Mouse (Mus musculus) forebrain, embryonic 10.5 days (tissue): Measurements from ENCODE around the gene Srrt. TPM values are rescaled to one million over a fixed set of nuclear protein-coding genes. Genes with fewer than 3 reads are reported as not detected.
A peak's percentile ranks its signal among the peaks of the same experiment; 100 is the strongest.

ENCODE experiments used
- DNase-seq: peaks from one replicate; pipeline ENCODE4 v3.0.0-alpha.2; 2017; ENCODE audit warnings: low spot score; ENCODE audit errors: extremely low spot score
- H3K27ac ChIP-seq: fragments of 300-500 bp; sonication (generic); 2 replicates; pipeline ENCODE4 v1.5.1; 2016; ENCODE audit warnings: mild to moderate bottlenecking
- H3K27me3 ChIP-seq: fragments of 300-500 bp; sonication (generic); 2 replicates; pipeline ENCODE4 v1.6.1; 2016; ENCODE audit warnings: mild to moderate bottlenecking; ENCODE audit not compliant: poor library complexity, severe bottlenecking
- H3K36me3 ChIP-seq: fragments of 300-500 bp; sonication (generic); replicated peaks from 2 replicates; pipeline ENCODE4 v1.6.1; 2016; ENCODE audit warnings: mild to moderate bottlenecking, moderate library complexity
- H3K4me1 ChIP-seq: fragments of 300-500 bp; sonication (generic); 2 replicates; pipeline ENCODE4 v1.6.1; 2016
- H3K4me3 ChIP-seq: fragments of 300-500 bp; sonication (generic); 2 replicates; pipeline ENCODE4 v1.5.1; 2016; ENCODE audit warnings: mild to moderate bottlenecking, moderate library complexity
- H3K9me3 ChIP-seq: fragments of 300-500 bp; sonication (generic); 2 replicates; pipeline ENCODE4 v1.6.1; 2016; ENCODE audit warnings: mild to moderate bottlenecking, moderate library complexity
- WGBS: fragments of 180-500 bp; shearing (Covaris S2); methylation state at CpG from one replicate; pipeline ENCODE4 v1.1.7; 2016; 5-methylcytosine and 5-hydroxymethylcytosine counted together
- polyA plus RNA-seq: library from polyadenylated mRNA; unstranded; fragments of >200 nt; fragmentation: Nextera tagmentation; extraction: Ambion mirVana; gene quantifications from 2 replicates; pipeline ENCODE4 v1.2.1, GENCODE M21; 2016

Srrt gene
- polyA plus RNA-seq, 1 experiment from 2014 or later = 205 TPM

DNA sequence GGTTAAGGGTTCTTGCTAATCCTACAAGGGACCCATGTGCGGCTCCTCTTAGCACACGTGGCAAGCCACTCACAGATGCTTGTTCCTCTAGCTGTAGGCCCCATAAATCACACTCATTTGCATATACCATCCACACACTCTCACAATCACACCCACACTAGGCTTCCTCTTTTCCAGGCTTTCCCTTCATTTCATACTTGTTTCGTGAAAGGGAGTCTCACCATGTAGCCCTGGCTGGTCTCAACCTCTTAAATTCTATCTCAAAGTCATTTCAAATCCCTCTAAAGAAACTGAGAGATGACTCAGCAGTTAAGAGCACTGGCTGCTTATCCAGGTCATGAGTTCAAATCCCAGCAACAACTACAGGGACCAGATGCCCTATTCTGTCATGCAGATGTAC is 1.7 kb downstream of the Srrt start:
- H3K4me3 ChIP-seq = peak overlapping the region; percentile 95
- no peak for DNase-seq
- H3K9me3 ChIP-seq = peaks cover 7% of the 10 kb centered on the region; the same call in 1 of the 2 replicates
- H3K27me3 ChIP-seq = no peaks in the 10 kb centered on the region
- 84% methylated on average over 3 of the region's 3 CpGs for WGBS
- peaks cover 54% of the 10 kb centered on the region for H3K4me1 ChIP-seq
- H3K36me3 ChIP-seq = peaks cover 79% of the 10 kb centered on the region
- no peak overlapping the region for H3K27ac ChIP-seq

DNA sequence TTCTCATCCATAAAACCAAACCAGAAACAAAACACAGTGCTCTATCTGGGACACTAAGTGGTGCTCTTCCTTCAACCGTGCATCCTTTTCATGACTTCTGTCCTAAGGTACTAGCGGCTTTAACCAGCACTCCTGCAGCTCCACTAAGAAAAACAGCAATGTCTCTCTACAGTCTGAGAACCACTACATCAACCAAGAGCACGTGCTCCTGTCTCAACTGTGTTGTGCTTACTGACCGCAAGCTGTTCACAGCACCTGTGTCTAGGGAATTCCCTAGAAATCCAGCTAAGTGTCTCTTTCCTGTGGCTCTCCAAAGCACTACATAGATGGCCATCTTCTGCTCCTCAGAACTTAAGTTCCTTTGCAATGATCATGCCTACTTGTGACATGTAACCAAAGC is 2.7 kb downstream of the Srrt start:
- Histone ChIP-seq H3K4me1 (peaks cover 54% of the 10 kb centered on the region), H3K9me3 (peaks cover 7% of the 10 kb centered on the region; the same call in 1 of the 2 replicates), H3K36me3 (peaks cover 79% of the 10 kb centered on the region), H3K27ac (no peak overlapping the region), H3K4me3 (peak overlapping the region; percentile 95), H3K27me3 (no peaks in the 10 kb centered on the region)
- DNase-seq = no peak
- 83% methylated on average over 4 of the region's 4 CpGs for WGBS

DNA sequence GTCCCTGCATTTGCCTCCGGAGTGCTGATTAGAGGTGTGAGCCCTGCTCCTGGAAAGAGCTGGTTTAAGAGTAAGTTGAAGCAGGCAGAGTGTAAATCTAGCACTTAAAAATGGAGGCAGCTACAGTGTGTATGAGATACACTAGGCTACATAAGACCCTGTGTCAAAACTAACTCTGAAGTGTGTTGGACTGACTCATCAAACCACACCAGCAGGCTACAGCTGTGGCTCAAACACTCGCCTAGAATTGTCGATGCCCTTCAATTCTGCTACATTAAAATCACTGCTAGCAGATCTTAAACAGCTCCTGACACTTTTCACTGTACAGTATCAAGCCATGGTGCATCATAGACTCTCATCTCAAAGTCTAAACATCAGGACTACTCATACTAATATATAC is 3.3 kb downstream of the Srrt start:
- Histone ChIP-seq H3K27me3 (no peaks in the 10 kb centered on the region), H3K4me3 (peak overlapping the region; percentile 95; the same call in 1 of the 2 replicates), H3K9me3 (peaks cover 6% of the 10 kb centered on the region; the same call in 1 of the 2 replicates), H3K36me3 (peaks cover 79% of the 10 kb centered on the region), H3K4me1 (peaks cover 54% of the 10 kb centered on the region), H3K27ac (no peak overlapping the region)
- no peak for DNase-seq
- WGBS = 88% methylated on average over 3 of the region's 3 CpGs

DNA sequence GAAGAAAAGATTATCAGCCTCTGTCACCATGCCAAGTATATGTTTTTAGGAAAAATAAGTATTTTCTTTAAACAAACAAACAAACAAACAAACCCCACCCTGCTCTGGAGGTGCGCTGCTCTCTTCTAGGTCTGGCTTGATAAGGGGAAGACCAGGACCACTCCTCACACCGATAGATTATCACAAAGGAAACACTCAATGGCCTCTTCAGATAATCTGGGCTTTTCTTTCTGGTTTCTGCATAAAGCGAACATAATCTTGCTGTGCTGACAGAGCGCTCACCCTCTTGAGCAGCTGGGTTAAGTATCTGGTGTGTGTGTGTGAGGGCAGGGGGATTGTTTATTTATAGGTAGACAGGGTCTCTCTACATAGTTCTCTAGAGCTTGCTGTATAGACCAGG is 3.9 kb downstream of the Srrt start:
- Histone ChIP-seq H3K4me3 (peak overlapping the region; percentile 95; the same call in 1 of the 2 replicates), H3K36me3 (peaks cover 79% of the 10 kb centered on the region), H3K9me3 (peaks cover under 1% of the 10 kb centered on the region; the same call in 1 of the 2 replicates), H3K4me1 (peaks cover 54% of the 10 kb centered on the region), H3K27ac (no peak overlapping the region), H3K27me3 (no peaks in the 10 kb centered on the region)
- whole genome bisulfite sequencing = 90% methylated on average over 4 of the region's 4 CpGs
- DNase-seq = no peak

DNA sequence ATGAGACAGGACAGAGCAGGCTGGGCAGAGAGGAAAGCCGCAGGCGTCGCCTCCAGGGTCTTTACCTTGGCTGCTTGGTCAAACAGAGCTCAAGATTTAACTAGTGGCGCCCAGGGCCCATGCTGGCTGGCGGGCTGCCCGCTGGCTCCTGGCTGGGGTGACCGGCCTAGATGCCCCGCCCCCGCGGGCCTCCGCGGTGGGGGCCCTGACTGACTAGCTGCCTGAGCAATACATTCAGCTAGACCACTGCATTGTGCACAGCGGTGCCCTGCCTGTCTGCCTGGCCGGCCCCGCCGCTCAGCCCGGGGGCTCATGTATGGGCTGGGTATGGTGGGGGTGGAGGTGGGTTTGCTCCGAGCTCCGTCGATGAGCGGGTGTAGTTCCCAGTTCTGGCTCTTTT is 6.2 kb downstream of the Srrt start:
- no peak overlapping the region for H3K27ac ChIP-seq
- no peaks in the 10 kb centered on the region for H3K27me3 ChIP-seq
- H3K4me3 ChIP-seq = no peak overlapping the region; the same call in 1 of the 2 replicates
- H3K9me3 ChIP-seq = no peaks in the 10 kb centered on the region
- H3K36me3 ChIP-seq = peaks cover 98% of the 10 kb centered on the region
- 84% methylated on average over 21 of the region's 21 CpGs for WGBS
- DNase-seq = no peak
- H3K4me1 ChIP-seq = peaks cover 42% of the 10 kb centered on the region

DNA sequence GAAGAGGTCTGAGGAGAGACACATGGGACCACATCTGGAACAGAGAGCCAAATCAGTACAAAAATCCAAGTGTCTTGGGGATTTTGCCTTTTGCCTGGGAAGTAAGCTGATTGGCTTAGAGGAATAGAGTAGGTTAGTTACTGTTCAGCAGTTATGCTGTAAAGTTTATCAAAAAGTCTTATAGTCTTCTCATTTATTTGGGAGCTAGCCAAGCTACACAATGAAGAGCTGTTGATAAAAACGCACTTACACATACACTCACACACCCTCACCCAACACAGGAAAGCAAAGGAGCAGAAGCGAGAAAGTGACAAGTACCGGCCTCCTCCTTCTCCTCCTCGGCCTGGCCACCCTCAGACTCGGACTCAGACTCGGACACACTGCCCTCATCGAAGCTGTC is 8.2 kb downstream of the Srrt start:
- Histone ChIP-seq H3K4me1 (peaks cover 38% of the 10 kb centered on the region), H3K9me3 (no peaks in the 10 kb centered on the region), H3K27ac (no peak overlapping the region), H3K27me3 (no peaks in the 10 kb centered on the region), H3K36me3 (peaks cover 96% of the 10 kb centered on the region), H3K4me3 (no peak overlapping the region)
- DNase-seq = no peak
- 91% methylated on average over 7 of the region's 7 CpGs for WGBS

DNA sequence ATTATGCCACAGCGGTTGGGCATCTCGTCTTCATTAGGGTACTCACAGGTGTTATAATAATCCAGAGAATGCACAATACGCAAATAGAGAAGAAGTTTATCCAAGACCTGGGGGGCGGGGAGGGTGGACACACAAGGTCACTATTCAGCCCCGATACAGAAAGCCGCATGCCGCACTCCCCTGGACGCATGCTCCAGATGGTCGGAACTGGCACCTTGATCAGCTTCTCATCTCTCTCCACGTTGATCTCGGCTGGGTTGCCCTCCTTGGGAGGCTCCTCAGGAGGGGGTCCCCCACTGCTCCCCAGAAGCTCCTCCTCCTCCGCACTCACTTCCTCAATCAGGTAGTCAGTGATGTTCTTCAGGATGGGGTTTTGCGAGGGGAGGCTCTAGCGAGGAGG is 10.3 kb downstream of the Srrt start:
- Histone ChIP-seq H3K27me3 (peaks cover 11% of the 10 kb centered on the region), H3K4me3 (no peak overlapping the region), H3K4me1 (peaks cover 40% of the 10 kb centered on the region), H3K9me3 (no peaks in the 10 kb centered on the region), H3K36me3 (peaks cover 75% of the 10 kb centered on the region), H3K27ac (no peak overlapping the region)
- no peak for DNase-seq
- 94% methylated on average over 14 of the region's 14 CpGs for WGBS

DNA sequence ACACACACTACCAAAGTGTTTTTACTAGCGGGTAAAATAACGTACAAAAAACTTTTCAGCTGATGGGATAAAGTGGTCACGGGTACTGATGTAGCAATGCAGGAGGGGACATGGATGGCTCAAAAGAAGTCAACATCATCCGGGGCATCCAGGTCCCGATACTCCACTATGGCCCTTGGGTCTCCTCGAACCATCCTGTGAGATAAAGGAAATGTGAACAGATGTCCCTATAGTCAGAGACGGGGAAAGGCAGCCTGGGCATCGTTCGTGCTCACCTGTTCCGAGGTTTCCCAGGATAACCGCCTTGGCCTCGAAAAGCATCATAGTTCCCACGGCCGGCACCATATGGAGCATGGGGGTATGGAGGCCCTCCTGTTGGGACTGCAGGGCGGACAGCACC is 11.8 kb downstream of the Srrt start:
- 94% methylated on average over 15 of the region's 15 CpGs for WGBS
- peak overlapping the region; percentile 14; the same call in 1 of the 2 replicates for H3K4me3 ChIP-seq
- peaks cover 34% of the 10 kb centered on the region for H3K4me1 ChIP-seq
- H3K36me3 ChIP-seq = peaks cover 60% of the 10 kb centered on the region
- H3K27me3 ChIP-seq = peaks cover 25% of the 10 kb centered on the region
- H3K27ac ChIP-seq = no peak overlapping the region
- no peak for DNase-seq
- no peaks in the 10 kb centered on the region for H3K9me3 ChIP-seq

DNA sequence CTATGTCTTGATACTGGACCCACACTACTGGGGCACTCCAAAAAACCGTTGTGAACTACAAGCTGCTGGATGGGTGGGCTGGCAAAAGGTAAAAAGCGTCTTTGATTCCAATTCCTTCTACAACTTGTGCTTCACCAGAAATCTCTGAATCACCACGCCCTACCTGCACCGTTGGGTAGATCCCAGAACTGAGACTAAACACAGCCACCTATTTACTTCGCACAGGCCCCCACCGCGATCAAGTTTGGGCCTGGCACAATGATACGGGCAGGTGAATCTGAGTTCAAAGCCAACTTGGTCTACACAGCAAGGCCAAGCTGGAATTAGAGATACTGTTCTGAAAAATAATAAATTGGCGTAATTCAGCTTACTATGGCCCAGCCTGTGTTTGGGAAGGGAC is 12.2 kb downstream of the Srrt start:
- Histone ChIP-seq H3K36me3 (peaks cover 56% of the 10 kb centered on the region), H3K4me1 (peaks cover 38% of the 10 kb centered on the region), H3K27ac (peak overlapping the region; percentile 94), H3K9me3 (no peaks in the 10 kb centered on the region), H3K27me3 (peaks cover 29% of the 10 kb centered on the region), H3K4me3 (peak overlapping the region; percentile 74)
- no peak for DNase-seq
- 83% methylated on average over 9 of the region's 9 CpGs for WGBS

DNA sequence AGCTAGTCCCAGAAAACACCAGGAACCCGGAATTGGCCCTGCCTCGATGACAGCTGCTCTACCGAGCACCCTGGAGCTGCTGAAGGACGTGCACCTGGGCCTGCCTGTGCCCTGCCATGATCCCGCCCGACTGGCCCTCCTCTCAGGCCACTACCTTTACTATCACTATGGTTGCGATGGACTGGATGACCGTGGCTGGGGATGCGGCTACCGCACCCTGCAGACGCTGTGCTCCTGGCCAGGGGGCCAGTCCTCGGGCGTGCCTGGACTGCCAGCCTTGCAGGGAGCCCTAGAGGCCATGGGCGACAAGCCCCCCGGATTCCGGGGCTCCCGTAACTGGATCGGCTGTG is 12.8 kb downstream of the Srrt start:
- no peak for DNase-seq
- WGBS = 6% methylated on average over 18 of the region's 18 CpGs
- H3K27me3 ChIP-seq = peaks cover 35% of the 10 kb centered on the region
- H3K4me3 ChIP-seq = peak overlapping the region; percentile 74
- no peaks in the 10 kb centered on the region for H3K9me3 ChIP-seq
- H3K36me3 ChIP-seq = peaks cover 50% of the 10 kb centered on the region
- peak overlapping the region; percentile 94 for H3K27ac ChIP-seq
- H3K4me1 ChIP-seq = peaks cover 38% of the 10 kb centered on the region

DNA sequence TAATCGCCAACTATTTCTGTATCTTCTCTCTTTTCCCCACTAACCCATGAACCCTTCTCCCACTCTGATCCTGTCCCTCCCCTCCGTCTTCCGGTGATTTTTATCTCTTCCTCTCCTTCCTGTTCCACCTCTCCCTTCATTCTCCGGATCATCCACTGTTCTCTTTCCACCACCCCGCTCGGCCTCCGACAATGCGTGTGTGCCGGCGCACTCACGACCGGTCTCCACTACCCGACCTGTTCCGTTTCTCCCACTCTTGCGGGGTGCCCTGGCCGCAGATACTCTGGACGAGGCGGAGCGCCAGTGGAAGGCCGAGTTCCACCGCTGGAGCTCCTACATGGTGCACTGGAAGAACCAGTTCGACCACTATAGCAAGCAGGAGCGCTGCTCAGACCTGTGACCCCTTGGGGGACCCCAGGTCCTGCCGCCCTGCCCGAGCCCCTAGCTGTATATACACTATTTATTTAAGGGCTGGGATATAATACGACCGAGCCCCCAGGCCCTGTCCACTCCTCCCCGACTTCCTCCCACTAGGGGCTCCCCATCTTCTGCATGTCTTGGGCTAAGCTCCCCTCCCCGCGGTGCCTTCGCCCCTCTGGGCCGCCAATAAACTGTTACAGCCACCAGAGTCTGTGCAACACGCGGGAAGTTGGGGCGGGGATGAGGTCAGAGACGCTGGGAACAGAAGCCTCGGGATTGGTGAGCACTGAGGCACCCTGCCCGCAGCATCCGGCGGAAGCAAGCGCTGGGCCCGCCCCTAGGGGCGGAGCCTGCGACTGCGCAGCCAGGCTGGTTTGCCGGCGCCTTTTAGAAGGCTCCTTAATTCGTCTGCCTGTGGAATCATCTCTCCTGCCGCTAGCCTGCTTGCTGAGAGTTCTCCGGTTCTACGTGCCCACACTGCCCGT is 13.4 kb downstream of the Srrt start, which contains the start of gene Ufsp1:
Gene Ufsp1 (plus strand): TSS at position 791 of the 905 bp plus-strand sequence.
- under 1% methylated on average over 52 of the region's 52 CpGs for WGBS
- Histone ChIP-seq H3K9me3 (no peaks in the 10 kb centered on the region), H3K36me3 (peaks cover 44% of the 10 kb centered on the region), H3K27me3 (peaks cover 41% of the 10 kb centered on the region), H3K4me1 (peaks cover 43% of the 10 kb centered on the region), H3K27ac (peak within 1 kb of the TSS; percentile 94), H3K4me3 (peak within 1 kb of the TSS; percentile 74)
- DNase-seq = peak; percentile 95

DNA sequence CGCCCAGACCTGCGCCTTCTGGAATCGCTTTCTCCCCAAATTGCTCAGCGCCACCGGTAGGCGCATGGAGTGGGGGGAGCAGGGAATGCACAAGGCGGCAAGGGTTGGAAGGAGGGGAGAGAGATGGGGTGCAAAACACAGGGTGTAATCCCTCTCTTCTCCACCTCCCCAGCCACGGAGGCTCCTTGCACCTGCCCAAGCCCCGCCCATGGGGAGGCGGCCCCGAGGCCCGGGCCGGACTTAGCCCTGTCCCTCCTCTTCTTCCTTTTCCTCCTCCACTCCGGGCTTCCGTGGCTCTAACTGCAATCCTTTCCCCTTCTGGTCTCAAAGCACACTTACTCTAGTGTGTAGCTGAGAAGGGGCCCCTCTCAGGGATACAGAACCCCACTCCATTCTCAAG is 14.2 kb downstream of the Srrt start:
- Histone ChIP-seq H3K9me3 (no peaks in the 10 kb centered on the region), H3K4me3 (peak overlapping the region; percentile 74), H3K36me3 (peaks cover 36% of the 10 kb centered on the region), H3K27me3 (peaks cover 49% of the 10 kb centered on the region), H3K4me1 (peaks cover 51% of the 10 kb centered on the region), H3K27ac (peak overlapping the region; percentile 94)
- peak; percentile 70 for DNase-seq
- under 1% methylated on average over 15 of the region's 15 CpGs for WGBS

DNA sequence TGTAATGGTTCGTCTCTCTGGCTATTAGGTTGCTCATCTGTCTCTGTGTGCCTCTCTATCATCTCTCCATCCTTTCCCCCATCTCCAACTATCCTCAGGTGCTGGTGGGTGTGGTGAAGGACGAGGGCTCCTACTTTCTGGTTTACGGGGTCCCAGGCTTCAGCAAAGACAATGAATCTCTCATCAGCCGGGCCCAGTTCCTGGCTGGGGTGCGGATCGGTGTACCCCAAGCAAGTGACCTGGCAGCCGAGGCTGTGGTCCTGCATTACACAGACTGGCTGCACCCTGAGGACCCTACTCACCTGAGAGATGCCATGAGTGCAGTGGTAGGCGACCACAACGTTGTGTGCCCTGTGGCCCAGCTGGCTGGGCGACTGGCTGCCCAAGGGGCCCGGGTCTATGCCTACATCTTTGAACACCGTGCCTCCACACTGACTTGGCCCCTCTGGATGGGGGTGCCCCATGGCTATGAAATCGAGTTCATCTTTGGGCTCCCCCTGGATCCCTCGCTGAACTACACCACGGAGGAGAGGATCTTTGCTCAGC is 16.0 kb downstream of the Srrt start:
- WGBS = 80% methylated on average over 15 of the region's 15 CpGs
- peaks cover 18% of the 10 kb centered on the region for H3K36me3 ChIP-seq
- H3K9me3 ChIP-seq = no peaks in the 10 kb centered on the region
- H3K4me1 ChIP-seq = peaks cover 67% of the 10 kb centered on the region
- H3K27ac ChIP-seq = no peak overlapping the region
- peaks cover 63% of the 10 kb centered on the region for H3K27me3 ChIP-seq
- peak overlapping the region; percentile 74; the same call in 1 of the 2 replicates for H3K4me3 ChIP-seq
- DNase-seq = no peak
